Mouse (Mus musculus) left cerebral cortex, postnatal 36 days (tissue): ENCODE measurements at regions not wholly inside any gene's neighbourhood (a gene's known extent, or its start where the extent isn't known, plus 50 kb on each side); places are given as distances from the start of the nearest gene placed in this dataset.

Experiments used
- DNase-seq, 2 experiments: peaks; one replicate each; pipeline ENCODE4 v3.0.0; 2021 to 2022; ENCODE audit warnings: low spot score in 2 of 2, mixed read lengths in 1 of 2
- intact Hi-C: fragments of 180-260 bp; cut with DNase I; formaldehyde crosslinking; loops from one replicate; pipeline ENCODE4 v1.15.1; 2025

GRCm38 (mm10) chr2:178636901-178637300 is 206.6 kb downstream of the Cdh26 start:
- intact Hi-C loops: loop anchor here (10.0 kb wide), 1 partner anchor 558 kb away; no protein-coding TSS in a partner anchor
- no peak for DNase-seq

GRCm38 (mm10) chr2:178642137-178643052 is 212.1 kb downstream of the Cdh26 start:
- intact Hi-C loops: no loop called here
- no peak for DNase-seq

GRCm38 (mm10) chr2:178643053-178643402 is 212.7 kb downstream of the Cdh26 start:
- no peak for DNase-seq
- intact Hi-C loops: no loop called here

GRCm38 (mm10) chr2:178643841-178644240 is 213.5 kb downstream of the Cdh26 start:
- DNase-seq: no peak
- intact Hi-C loops: no loop called here

GRCm38 (mm10) chr2:178660071-178660470 is 229.7 kb downstream of the Cdh26 start:
- intact Hi-C loops: no loop called here
- DNase-seq: no peak

- DNase-seq: no peak
- intact Hi-C loops: no loop called here
Observed at GRCm38 (mm10) chr2:178662396-178662795, 232.1 kb downstream of the Cdh26 start.

- intact Hi-C loops: loop anchor here (2.0 kb wide), 1 partner anchor 90 kb away; no protein-coding TSS in a partner anchor
- peak in 1 of 2 experiments; percentile 21 for DNase-seq
Observed at GRCm38 (mm10) chr2:178664977-178665376, 234.6 kb downstream of the Cdh26 start.

GRCm38 (mm10) chr2:178668451-178668850 is 238.1 kb downstream of the Cdh26 start:
- no peak for DNase-seq
- intact Hi-C loops: no loop called here

GRCm38 (mm10) chr2:178670952-178671351 is 240.6 kb downstream of the Cdh26 start:
- no peak for DNase-seq
- intact Hi-C loops: no loop called here

- intact Hi-C loops: no loop called here
- no peak for DNase-seq
Observed at GRCm38 (mm10) chr2:178673621-178674020, 243.3 kb downstream of the Cdh26 start.

- intact Hi-C loops: no loop called here
- no peak for DNase-seq
Observed at GRCm38 (mm10) chr2:178674621-178675020, 244.3 kb downstream of the Cdh26 start.

- intact Hi-C loops: no loop called here
- DNase-seq: no peak
Observed at GRCm38 (mm10) chr2:178676970-178677369, 246.6 kb downstream of the Cdh26 start.

- intact Hi-C loops: no loop called here
- no peak for DNase-seq
Observed at GRCm38 (mm10) chr2:178680368-178680767, 250.0 kb downstream of the Cdh26 start.

- no peak for DNase-seq
- intact Hi-C loops: no loop called here
Observed at GRCm38 (mm10) chr2:178684026-178684958, 254.0 kb downstream of the Cdh26 start.

GRCm38 (mm10) chr2:178685211-178685610 is 254.9 kb downstream of the Cdh26 start:
- no peak for DNase-seq

GRCm38 (mm10) chr2:178686167-178686601 is 255.9 kb downstream of the Cdh26 start:
- intact Hi-C loops: no loop called here
- DNase-seq: no peak

More at GRCm38 (mm10) chr2:178685211-178685610, 254.9 kb downstream of the Cdh26 start:
- intact Hi-C loops: no loop called here

- intact Hi-C loops: no loop called here
- DNase-seq: no peak
Observed at GRCm38 (mm10) chr2:178688586-178688985, 258.3 kb downstream of the Cdh26 start.

- intact Hi-C loops: no loop called here
- DNase-seq: no peak
Observed at GRCm38 (mm10) chr2:178691190-178691864, 261.0 kb downstream of the Cdh26 start.

- no peak for DNase-seq
- intact Hi-C loops: no loop called here
Observed at GRCm38 (mm10) chr2:178691865-178692228, 261.5 kb downstream of the Cdh26 start.

GRCm38 (mm10) chr2:178692231-178692630 is 261.9 kb downstream of the Cdh26 start:
- DNase-seq: no peak
- intact Hi-C loops: no loop called here
